Mouse (Mus musculus) mouse trophoblast stem cell (cell line): ENCODE measurements around the gene Grm8.
"Not testable (repeated sequence)": the region's sequence is repeated elsewhere in the genome, so short reads cannot be mapped to it uniquely, and the experiment has no call there.

Experiments
- in situ Hi-C, 2 experiments: fragments of 300-500 bp; cut with MseI, MboI; formaldehyde crosslinking; loops; 2 replicates in 1 of 2; 3 replicates in 1 of 2; pipeline ENCODE4 v1.15.1; 2025

The Grm8 gene

GRCm38 (mm10) chr6:27887922-27888321 is 247.1 kb downstream of the Grm8 start:
- in situ Hi-C loops, result no loop called here

GRCm38 (mm10) chr6:27885786-27886185 is 249.2 kb downstream of the Grm8 start:
- in situ Hi-C loops, result no loop called here

- in situ Hi-C loops, result no loop called here
Observed at GRCm38 (mm10) chr6:27849644-27850043, 285.3 kb downstream of the Grm8 start.

- in situ Hi-C loops, result no loop called here
Observed at GRCm38 (mm10) chr6:27836159-27836558, 298.8 kb downstream of the Grm8 start.

- in situ Hi-C loops, result not testable (repeated sequence)
Observed at GRCm38 (mm10) chr6:27819735-27820134, 315.2 kb downstream of the Grm8 start.

GRCm38 (mm10) chr6:27812789-27813188 is 322.2 kb downstream of the Grm8 start:
- in situ Hi-C loops, result no loop called here

GRCm38 (mm10) chr6:27809996-27810395 is 325.0 kb downstream of the Grm8 start:
- in situ Hi-C loops, result no loop called here

GRCm38 (mm10) chr6:27806741-27807140 is 328.2 kb downstream of the Grm8 start:
- in situ Hi-C loops, result no loop called here

- in situ Hi-C loops, result no loop called here
Observed at GRCm38 (mm10) chr6:27800881-27801572, 334.0 kb downstream of the Grm8 start.

- in situ Hi-C loops, result no loop called here
Observed at GRCm38 (mm10) chr6:27798735-27799134, 336.2 kb downstream of the Grm8 start.

- in situ Hi-C loops, result no loop called here
Observed at GRCm38 (mm10) chr6:27789566-27789965, 345.4 kb downstream of the Grm8 start.

GRCm38 (mm10) chr6:27789151-27789550 is 345.8 kb downstream of the Grm8 start:
- in situ Hi-C loops, result no loop called here

- in situ Hi-C loops, result no loop called here
Observed at GRCm38 (mm10) chr6:27782251-27782650, 352.7 kb downstream of the Grm8 start.

- in situ Hi-C loops, result no loop called here
Observed at GRCm38 (mm10) chr6:27781371-27781770, 353.6 kb downstream of the Grm8 start.

- in situ Hi-C loops, result no loop called here
Observed at GRCm38 (mm10) chr6:27775646-27776271, 359.2 kb downstream of the Grm8 start.

GRCm38 (mm10) chr6:27762061-27762460 is 372.9 kb downstream of the Grm8 start:
- in situ Hi-C loops, result no loop called here

- in situ Hi-C loops, result no loop called here
Observed at GRCm38 (mm10) chr6:27753290-27753829, 381.6 kb downstream of the Grm8 start.

GRCm38 (mm10) chr6:27746493-27746892 is 388.5 kb downstream of the Grm8 start:
- in situ Hi-C loops, result no loop called here

GRCm38 (mm10) chr6:27745693-27746451 is 389.1 kb downstream of the Grm8 start:
- in situ Hi-C loops, result no loop called here

- in situ Hi-C loops, result no loop called here
Observed at GRCm38 (mm10) chr6:27689382-27689781, 445.6 kb downstream of the Grm8 start.

- in situ Hi-C loops, result loop anchor here in 1 of 2 experiments (25.0 kb wide), 2 partner anchors 475 to 725 kb away; partner anchors contain the start of genes Grm8 and Zfp800
Observed at GRCm38 (mm10) chr6:27661747-27662435, 473.1 kb downstream of the Grm8 start.
